Mouse (Mus musculus): ENCODE results near the gene Mrpl38. TPM values are rescaled to one million over a fixed set of nuclear protein-coding genes. Genes with fewer than 3 reads are reported as not detected.

Mrpl38 gene
- polyA plus RNA-seq (2012; rRNA removed): 14.7 and 19.3 TPM in 2 replicates

DNA sequence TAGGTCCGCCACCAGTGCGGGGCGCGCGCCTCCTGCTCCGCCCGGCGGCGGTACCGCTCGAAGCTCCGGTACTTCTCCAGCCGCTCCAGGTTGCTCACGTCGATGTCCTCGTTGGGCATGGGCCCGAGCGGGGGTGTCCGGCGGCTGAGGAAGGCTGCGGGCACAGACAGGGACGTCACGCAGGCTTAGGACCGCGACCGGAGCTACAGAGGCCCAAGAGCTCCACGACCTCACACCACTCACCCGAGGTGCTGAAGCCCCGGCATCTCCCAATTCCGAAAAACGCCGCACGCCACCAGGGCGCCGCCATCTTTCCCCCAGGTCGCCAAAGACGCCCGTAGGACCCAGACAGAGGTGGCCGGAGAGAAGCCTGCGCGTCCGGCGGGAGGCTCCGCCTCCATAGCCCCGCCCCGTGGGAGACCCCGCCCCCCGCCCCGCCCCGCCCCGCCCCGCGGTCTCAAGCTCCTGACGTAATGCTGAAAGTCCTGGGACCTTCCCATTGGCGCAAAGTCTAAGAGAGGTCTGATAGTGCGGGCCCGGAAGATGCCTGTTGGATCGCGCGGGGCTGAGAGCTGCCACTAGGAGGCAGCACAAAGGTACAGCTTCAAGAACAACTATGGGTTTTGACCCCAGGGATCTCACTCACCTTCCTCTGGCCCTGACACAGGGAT is at the start of gene Mrpl38:
Gene Mrpl38 (minus strand): TSS at position 401 of the 671 bp plus-strand sequence.

DNA sequence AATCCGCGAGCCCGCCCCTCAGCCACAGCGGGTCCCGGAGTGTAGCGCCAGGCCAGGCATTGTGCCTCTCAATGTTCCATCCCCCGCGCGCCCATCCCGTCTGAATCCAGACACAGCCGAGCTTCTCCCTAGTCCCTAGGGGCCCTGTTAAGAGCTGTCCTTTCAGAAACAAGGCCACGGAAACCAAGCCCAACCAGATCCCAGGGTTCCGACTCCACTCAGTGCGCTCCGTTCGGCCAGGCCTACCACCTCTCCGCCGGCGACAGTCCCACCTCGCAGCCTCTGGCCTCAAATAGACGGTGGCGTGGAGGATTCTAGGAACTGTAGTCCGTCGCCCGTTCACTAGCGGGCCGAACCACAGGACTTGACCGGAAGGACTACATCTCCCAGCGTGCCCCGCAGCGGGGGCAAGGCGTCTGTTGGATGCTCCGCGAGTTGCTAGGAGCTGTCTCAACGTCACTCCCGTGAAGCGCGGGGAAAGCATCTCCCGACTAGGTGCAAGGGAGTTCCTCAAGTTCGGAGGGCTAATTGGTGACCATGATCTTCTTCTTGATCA is 29.3 kb upstream of the Mrpl38 start, which contains the start of gene Fbf1:
Gene Fbf1 (minus strand): TSS at position 283 of the 556 bp plus-strand sequence.

DNA sequence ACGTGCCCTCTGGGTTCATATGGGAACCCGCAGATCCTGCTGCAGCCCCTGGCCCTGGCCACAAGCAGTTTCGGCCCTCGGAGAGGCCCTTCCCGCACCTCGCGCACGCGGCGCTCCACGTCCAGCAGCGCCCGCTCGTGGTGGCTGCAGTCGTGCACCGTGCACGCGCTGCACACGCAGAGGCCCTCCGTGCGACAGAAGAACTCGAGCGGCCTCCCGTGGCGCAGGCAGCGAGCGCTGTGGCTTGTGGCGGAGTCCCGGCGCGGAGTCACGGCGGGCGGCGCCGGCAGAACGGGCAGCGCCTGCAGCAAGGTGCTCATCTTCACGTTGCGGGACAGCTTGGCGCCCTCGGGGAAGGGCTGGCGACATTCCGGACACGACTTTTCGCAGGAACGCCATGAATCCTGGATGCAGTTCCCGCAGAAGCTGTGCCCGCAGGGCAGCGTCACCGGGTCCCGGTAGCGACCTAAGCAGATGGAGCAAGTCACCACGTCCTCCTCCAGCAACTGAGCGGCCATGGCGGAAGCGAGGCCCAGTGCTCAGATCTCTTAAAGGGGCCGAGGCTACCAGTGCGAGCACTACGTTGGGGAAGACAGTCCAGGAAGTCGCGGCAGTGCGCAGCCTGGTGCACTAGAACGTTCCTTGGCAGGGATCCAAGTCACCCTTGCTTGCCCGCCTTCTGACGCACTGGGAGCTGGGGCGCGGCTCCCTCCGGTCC is 8.0 kb downstream of the Mrpl38 start, which contains the start of gene Trim65:
Gene Trim65 (minus strand): TSS at position 641 of the 718 bp plus-strand sequence.

DNA sequence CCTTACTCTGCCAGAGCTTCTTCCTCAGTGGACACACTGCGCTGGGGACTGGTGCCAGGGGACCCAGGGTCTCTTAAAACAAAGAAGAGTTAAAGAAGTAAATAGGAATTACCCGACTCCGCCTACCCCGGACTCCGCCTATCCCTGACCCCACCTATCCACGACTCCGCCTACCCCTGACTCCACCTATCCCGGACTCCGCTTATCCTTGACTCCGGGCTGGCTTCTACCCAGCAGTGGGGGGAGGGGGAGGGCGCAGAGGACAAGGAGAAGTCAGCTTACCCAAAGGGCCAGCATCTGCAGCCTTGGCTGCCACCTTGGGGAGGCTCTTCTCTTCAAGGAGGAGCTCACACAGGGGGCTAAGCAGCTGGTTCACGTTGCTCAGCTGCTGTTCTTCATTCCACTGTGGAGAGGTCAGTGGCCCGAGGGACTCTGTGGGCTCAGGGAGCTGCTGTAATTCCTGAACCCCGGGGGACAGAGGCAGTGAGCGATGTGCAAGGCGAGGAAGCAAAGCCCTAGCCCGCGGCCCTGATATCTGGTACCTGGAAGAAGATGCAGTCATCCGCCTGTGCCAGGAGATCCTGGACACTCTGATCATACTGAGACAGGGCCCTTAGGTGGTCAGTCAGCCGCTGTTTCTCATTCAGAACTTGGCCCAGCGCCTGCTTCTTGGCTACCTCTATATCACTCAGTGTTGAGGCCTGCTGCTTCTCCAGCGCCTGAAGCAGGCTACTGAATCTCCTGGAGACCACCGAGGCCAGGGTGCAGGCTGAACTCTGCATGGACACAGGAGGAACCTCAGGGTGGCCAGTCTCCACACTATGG is 11.3 kb downstream of the Mrpl38 start, which contains the start of gene Trim47:
Gene Trim47 (minus strand): TSS at position 55 of the 825 bp plus-strand sequence.

DNA sequence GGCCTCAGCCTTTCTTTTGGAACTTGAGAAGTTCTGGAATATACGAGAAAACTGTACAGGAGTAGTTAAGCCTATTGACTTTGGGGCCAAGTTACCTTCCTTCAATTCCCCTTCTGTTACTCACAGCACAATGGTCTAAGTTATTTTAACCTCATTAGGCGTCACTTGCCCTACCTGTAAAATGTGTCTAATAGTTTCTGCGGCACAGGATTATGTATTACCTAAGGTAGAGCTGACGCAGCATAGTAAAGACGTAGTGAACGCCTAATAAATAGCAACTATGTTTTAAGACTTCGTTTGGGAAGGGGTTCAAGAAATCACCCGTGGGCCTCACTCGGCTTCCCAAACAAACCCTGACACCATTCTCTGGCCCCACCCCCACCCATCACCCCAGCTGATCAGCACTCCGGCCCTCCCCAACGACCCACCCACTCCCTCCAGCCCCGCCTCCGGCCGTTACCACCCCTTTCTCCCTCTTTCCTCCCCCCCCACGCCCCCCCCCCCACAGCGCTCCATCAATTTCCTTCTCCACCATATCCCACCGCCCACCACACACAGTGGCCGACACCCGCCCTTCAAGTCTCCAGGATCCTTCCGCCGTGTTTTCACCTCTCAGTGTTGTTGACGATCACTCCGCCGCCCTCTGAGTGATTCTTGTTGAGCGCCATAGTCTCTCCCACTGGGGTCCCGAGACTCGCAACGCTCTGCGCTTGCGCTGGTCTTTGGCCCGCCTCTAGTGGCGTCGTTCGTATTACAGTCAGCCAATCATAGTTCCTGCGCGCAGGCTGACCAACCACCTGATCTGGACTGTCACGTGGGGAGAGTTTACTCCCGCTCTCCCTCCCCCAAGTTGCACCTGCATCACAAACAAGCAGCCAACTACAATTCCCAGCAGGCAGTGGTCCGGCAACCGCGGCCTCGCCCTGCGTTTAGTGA is 52.1 kb downstream of the Mrpl38 start, which contains the start of gene Wbp2:
Gene Wbp2 (minus strand): TSS at position 738 of the 936 bp plus-strand sequence.

Other genes with a start within 250 kb of the Mrpl38 start
- 21.1 and 25.1 TPM in 2 replicates for gene Smim5, start 238.9 kb downstream of the Mrpl38 start, polyA plus RNA-seq (2012; rRNA removed)
- 1.4 and 2.2 TPM in 2 replicates for gene Smim6, start 226.9 kb downstream of the Mrpl38 start, polyA plus RNA-seq (2012; rRNA removed)
- gene Sap30bp, start 205.6 kb downstream of the Mrpl38 start, polyA plus RNA-seq (2012; rRNA removed): 25.8 and 29.5 TPM in 2 replicates
- 6.3 and 7.7 TPM in 2 replicates for gene Recql5, start 205.4 kb downstream of the Mrpl38 start, polyA plus RNA-seq (2012; rRNA removed)
- 0.09 and 0.11 TPM in 2 replicates for gene Itgb4, start 164.2 kb downstream of the Mrpl38 start, polyA plus RNA-seq (2012; rRNA removed)
- 50.4 and 60.3 TPM in 2 replicates for gene Galk1, start 126.1 kb downstream of the Mrpl38 start, polyA plus RNA-seq (2012; rRNA removed)
- 250 and 282 TPM in 2 replicates for gene H3f3b, start 110.9 kb downstream of the Mrpl38 start, polyA plus RNA-seq (2012; rRNA removed)
- 11.1 and 11.6 TPM in 2 replicates for gene Unk, start 108.5 kb downstream of the Mrpl38 start, polyA plus RNA-seq (2012; rRNA removed)
- 17.2 and 18.8 TPM in 2 replicates for gene Unc13d, start 60.9 kb downstream of the Mrpl38 start, polyA plus RNA-seq (2012; rRNA removed)
- 40.4 and 47.0 TPM in 2 replicates for gene Wbp2, start 51.9 kb downstream of the Mrpl38 start, polyA plus RNA-seq (2012; rRNA removed)
- 1.9 TPM in 2 replicates for gene Trim47, start 11.7 kb downstream of the Mrpl38 start, polyA plus RNA-seq (2012; rRNA removed)
- gene Trim65, start 7.7 kb downstream of the Mrpl38 start, polyA plus RNA-seq (2012; rRNA removed): 1.2 and 1.4 TPM in 2 replicates
- gene Fbf1, start 29.3 kb upstream of the Mrpl38 start, polyA plus RNA-seq (2012; rRNA removed): 8.4 and 9.4 TPM in 2 replicates
- 17.4 and 21.2 TPM in 2 replicates for gene Ten1, start 60.0 kb upstream of the Mrpl38 start, polyA plus RNA-seq (2012; rRNA removed)
- gene Acox1, start 60.2 kb upstream of the Mrpl38 start, polyA plus RNA-seq (2012; rRNA removed): 13.8 and 15.6 TPM in 2 replicates
- gene Evpl, start 99.2 kb upstream of the Mrpl38 start, polyA plus RNA-seq (2012; rRNA removed): 0.07 and 0.28 TPM in 2 replicates
- 35.5 and 39.0 TPM in 2 replicates for gene Srp68, start 135.3 kb upstream of the Mrpl38 start, polyA plus RNA-seq (2012; rRNA removed)
- 0.01 TPM in 1 of 2 replicates, not detected in the other for gene Galr2, start 142.1 kb upstream of the Mrpl38 start, polyA plus RNA-seq (2012; rRNA removed)
- gene Exoc7, start 168.4 kb upstream of the Mrpl38 start, polyA plus RNA-seq (2012; rRNA removed): 8.0 and 8.8 TPM in 2 replicates
- gene Foxj1, start 196.5 kb upstream of the Mrpl38 start, polyA plus RNA-seq (2012; rRNA removed): 0.94 and 1.0 TPM in 2 replicates